Mouse (Mus musculus) midbrain, embryonic 11.5 days (tissue): ENCODE results near the gene Tmprss7. TPM values are rescaled to one million over a fixed set of nuclear protein-coding genes. Genes with fewer than 3 reads are reported as not detected.

Experiments used
- ATAC-seq: fragments of 200-750 bp; cut with Nextera tagmentation; 2 replicates; pipeline ENCODE4 v1.8.0; 2017; ENCODE audit warnings: moderate TSS enrichment, moderate library complexity; ENCODE audit not compliant: low FRiP score
- DNase-seq: peaks from one replicate; pipeline ENCODE4 v3.0.0; 2015; ENCODE audit warnings: low spot score; ENCODE audit errors: missing footprints
- H3K27ac ChIP-seq: fragments of 300-500 bp; sonication (generic); 2 replicates; pipeline ENCODE4 v1.5.1; 2014; ENCODE audit warnings: low read depth, low read length
- H3K27me3 ChIP-seq: fragments of 300-500 bp; sonication (generic); 2 replicates; pipeline ENCODE4 v1.6.1; 2014; ENCODE audit warnings: mild to moderate bottlenecking, low read length, moderate library complexity, mixed read lengths; ENCODE audit not compliant: control insufficient read depth, insufficient read depth
- H3K36me3 ChIP-seq: fragments of 300-500 bp; sonication (generic); 2 replicates; pipeline ENCODE4 v1.6.1; 2014; ENCODE audit warnings: mild to moderate bottlenecking, low read length, moderate library complexity, mixed read lengths; ENCODE audit not compliant: control insufficient read depth, insufficient read depth
- H3K4me1 ChIP-seq: fragments of 300-500 bp; sonication (generic); 2 replicates; pipeline ENCODE4 v1.6.1; 2014; ENCODE audit warnings: low read length; ENCODE audit not compliant: control insufficient read depth, insufficient read depth
- H3K4me2 ChIP-seq: fragments of 300-500 bp; sonication (generic); 2 replicates; pipeline ENCODE4 v1.6.1; 2014; ENCODE audit warnings: mild to moderate bottlenecking, moderate library complexity
- H3K4me3 ChIP-seq: fragments of 300-500 bp; sonication (generic); 2 replicates; pipeline ENCODE4 v1.5.1; 2014; ENCODE audit warnings: low read depth, low read length
- H3K9ac ChIP-seq: fragments of 300-500 bp; sonication (generic); 2 replicates; pipeline ENCODE4 v1.6.1; 2014; ENCODE audit warnings: low read length
- H3K9me3 ChIP-seq: fragments of 300-500 bp; sonication (generic); 2 replicates; pipeline ENCODE4 v1.6.1; 2016; ENCODE audit warnings: low read length; ENCODE audit not compliant: control insufficient read depth
- WGBS: fragments of 180-500 bp; shearing (Covaris S2); extraction: QIAGEN DNeasy Blood & Tissue Kit; methylation state at CpG from one replicate; pipeline ENCODE4 v1.1.7; 2014; 5-methylcytosine and 5-hydroxymethylcytosine counted together
- polyA plus RNA-seq: library from polyadenylated mRNA; unstranded; fragments of >200 nt; fragmentation: Nextera tagmentation; extraction: Ambion mirVana; gene quantifications from 2 replicates; pipeline ENCODE4 v1.2.1, GENCODE M21; 2014

The Tmprss7 gene
- polyA plus RNA-seq, 1 experiment from 2014 or later = 0.18 TPM

GRCm38 (mm10) chr16:45666136-45666535, 27.3 kb downstream of the Tmprss7 start:
- Histone ChIP-seq H3K9me3 (no peaks in the 10 kb centered on the region), H3K9ac (no peak overlapping the region), H3K4me2 (no peak overlapping the region), H3K27ac (no peak overlapping the region), H3K36me3 (no peaks in the 10 kb centered on the region), H3K4me1 (no peaks in the 10 kb centered on the region), H3K27me3 (no peaks in the 10 kb centered on the region), H3K4me3 (no peak overlapping the region)
- ATAC-seq (no peak), DNase-seq (peak; percentile 76)
- 67% methylated on average over 2 of the region's 2 CpGs for WGBS

- Histone ChIP-seq H3K4me3 (no peak overlapping the region), H3K27me3 (no peaks in the 10 kb centered on the region), H3K36me3 (no peaks in the 10 kb centered on the region), H3K27ac (no peak overlapping the region), H3K4me2 (no peak overlapping the region), H3K9me3 (no peaks in the 10 kb centered on the region), H3K9ac (no peak overlapping the region), H3K4me1 (no peaks in the 10 kb centered on the region)
- peak; percentile 39 for DNase-seq
- ATAC-seq = no peak
Measured at GRCm38 (mm10) chr16:45662381-45662780, 31.1 kb downstream of the Tmprss7 start.

GRCm38 (mm10) chr16:45659596-45659995, 33.9 kb downstream of the Tmprss7 start:
- Histone ChIP-seq H3K27me3 (no peaks in the 10 kb centered on the region), H3K4me3 (no peak overlapping the region), H3K4me1 (no peaks in the 10 kb centered on the region), H3K27ac (no peak overlapping the region), H3K9ac (no peak overlapping the region), H3K4me2 (no peak overlapping the region), H3K36me3 (no peaks in the 10 kb centered on the region), H3K9me3 (no peaks in the 10 kb centered on the region)
- DNase-seq (peak; percentile 6), ATAC-seq (no peak)
- 84% methylated on average over 4 of the region's 4 CpGs for WGBS

GRCm38 (mm10) chr16:45658248-45658647, 35.2 kb downstream of the Tmprss7 start:
- no peak overlapping the region for H3K9ac ChIP-seq
- H3K27me3 ChIP-seq = peaks cover 8% of the 10 kb centered on the region; the same call in 1 of the 2 replicates
- no peaks in the 10 kb centered on the region for H3K36me3 ChIP-seq
- H3K4me2 ChIP-seq = no peak overlapping the region
- DNase-seq = no peak
- no peak for ATAC-seq
- WGBS = 76% methylated on average over 1 of the region's 1 CpGs
- H3K9me3 ChIP-seq = no peaks in the 10 kb centered on the region
- H3K27ac ChIP-seq = no peak overlapping the region
- peaks cover 2% of the 10 kb centered on the region; the same call in 1 of the 2 replicates for H3K4me1 ChIP-seq
- H3K4me3 ChIP-seq = no peak overlapping the region

- Histone ChIP-seq H3K4me2 (no peak overlapping the region), H3K4me1 (peaks cover 2% of the 10 kb centered on the region; the same call in 1 of the 2 replicates), H3K4me3 (no peak overlapping the region), H3K27ac (no peak overlapping the region), H3K36me3 (no peaks in the 10 kb centered on the region), H3K27me3 (peaks cover 8% of the 10 kb centered on the region; the same call in 1 of the 2 replicates), H3K9ac (no peak overlapping the region), H3K9me3 (no peaks in the 10 kb centered on the region)
- 91% methylated on average over 12 of the region's 12 CpGs for WGBS
- DNase-seq (peak; percentile 65), ATAC-seq (no peak)
Measured at GRCm38 (mm10) chr16:45657574-45658159, 35.8 kb downstream of the Tmprss7 start.

- no peaks in the 10 kb centered on the region for H3K36me3 ChIP-seq
- ATAC-seq (no peak), DNase-seq (peak; percentile 65)
- 56% methylated on average over 9 of the region's 9 CpGs for WGBS
- no peaks in the 10 kb centered on the region for H3K9me3 ChIP-seq
- H3K27ac ChIP-seq = no peak overlapping the region
- no peak overlapping the region for H3K9ac ChIP-seq
- H3K4me1 ChIP-seq = peaks cover 2% of the 10 kb centered on the region; the same call in 1 of the 2 replicates
- no peak overlapping the region for H3K4me2 ChIP-seq
- peaks cover 8% of the 10 kb centered on the region; the same call in 1 of the 2 replicates for H3K27me3 ChIP-seq
- H3K4me3 ChIP-seq = no peak overlapping the region
Measured at GRCm38 (mm10) chr16:45654465-45654864, 39.0 kb downstream of the Tmprss7 start.

GRCm38 (mm10) chr16:45653934-45654332, 39.5 kb downstream of the Tmprss7 start, which contains the start of gene BC016579:
Gene BC016579 (minus strand): TSS chr16:45654068.
- H3K27ac ChIP-seq = no peak within 1 kb of the TSS
- no peaks in the 10 kb centered on the region for H3K9me3 ChIP-seq
- 4% methylated on average over 20 of the region's 20 CpGs for WGBS
- ATAC-seq = peak; percentile 22; the same call in 1 of the 2 replicates
- H3K4me3 ChIP-seq = peak within 1 kb of the TSS; percentile 14; the same call in 1 of the 2 replicates
- no peak within 1 kb of the TSS for H3K9ac ChIP-seq
- peak; percentile 80 for DNase-seq
- H3K4me2 ChIP-seq = peak within 1 kb of the TSS; percentile 40
- H3K4me1 ChIP-seq = peaks cover 2% of the 10 kb centered on the region; the same call in 1 of the 2 replicates
- peaks cover 8% of the 10 kb centered on the region; the same call in 1 of the 2 replicates for H3K27me3 ChIP-seq
- H3K36me3 ChIP-seq = no peaks in the 10 kb centered on the region

GRCm38 (mm10) chr16:45653009-45653933, 40.2 kb downstream of the Tmprss7 start:
- Histone ChIP-seq H3K9me3 (no peaks in the 10 kb centered on the region), H3K9ac (no peak overlapping the region), H3K4me2 (peak overlapping the region; percentile 40), H3K4me1 (peaks cover 2% of the 10 kb centered on the region; the same call in 1 of the 2 replicates), H3K27me3 (peaks cover 8% of the 10 kb centered on the region; the same call in 1 of the 2 replicates), H3K4me3 (peak overlapping the region; percentile 14; the same call in 1 of the 2 replicates), H3K27ac (no peak overlapping the region), H3K36me3 (no peaks in the 10 kb centered on the region)
- DNase-seq (peak; percentile 82), ATAC-seq (no peak)
- 14% methylated on average over 17 of the region's 17 CpGs for WGBS

GRCm38 (mm10) chr16:45651497-45651896, 42.0 kb downstream of the Tmprss7 start:
- WGBS = 63% methylated on average over 2 of the region's 2 CpGs
- no peak overlapping the region for H3K4me3 ChIP-seq
- no peak overlapping the region for H3K9ac ChIP-seq

More at GRCm38 (mm10) chr16:45651497-45651896, 42.0 kb downstream of the Tmprss7 start:
- peaks cover 8% of the 10 kb centered on the region; the same call in 1 of the 2 replicates for H3K27me3 ChIP-seq
- no peaks in the 10 kb centered on the region for H3K9me3 ChIP-seq
- DNase-seq (peak; percentile 26), ATAC-seq (no peak)
- peaks cover 2% of the 10 kb centered on the region; the same call in 1 of the 2 replicates for H3K4me1 ChIP-seq
- no peak overlapping the region for H3K4me2 ChIP-seq
- no peaks in the 10 kb centered on the region for H3K36me3 ChIP-seq
- H3K27ac ChIP-seq = no peak overlapping the region
